Mouse (Mus musculus) CH12.LX (cell line): Measurements from ENCODE around the gene Dnajc8. TPM values are rescaled to one million over a fixed set of nuclear protein-coding genes. Genes with fewer than 3 reads are reported as not detected.

ENCODE experiments used
- DNase-seq: peaks from one replicate; pipeline ENCODE4 v3.0.0-alpha.2; 2013; ENCODE audit errors: extremely low read depth
- H3K27ac ChIP-seq: 2 replicates; pipeline ENCODE4 v1.5.1; 2012; ENCODE audit warnings: low read depth, mild to moderate bottlenecking, control low read depth, moderate library complexity; ENCODE audit not compliant: insufficient read depth
- H3K27me3 ChIP-seq: replicated peaks from 2 replicates; pipeline ENCODE3; 2012; ENCODE audit warnings: inconsistent platforms
- H3K36me3 ChIP-seq, 2 experiments: replicated peaks in 1 of 2; 2 replicates each; pipeline versions ENCODE3 to v1.6.1; 2012; ENCODE audit warnings: inconsistent platforms in 1 of 2, low read length in 1 of 2, mild to moderate bottlenecking in 1 of 2, mixed read lengths in 1 of 2, moderate library complexity in 1 of 2; ENCODE audit not compliant: control insufficient read depth in 1 of 2, insufficient read depth in 1 of 2
- H3K4me1 ChIP-seq, 2 experiments: 2 replicates each; pipeline ENCODE4 v1.6.1; 2012; ENCODE audit warnings: inconsistent platforms in 1 of 2, moderate library complexity in 1 of 2; ENCODE audit not compliant: insufficient read depth in 2 of 2, control insufficient read depth in 1 of 2
- H3K4me2 ChIP-seq: 2 replicates; pipeline ENCODE4 v1.6.1; 2012; ENCODE audit warnings: low read depth, mild to moderate bottlenecking, control low read depth; ENCODE audit not compliant: poor library complexity, insufficient read depth, severe bottlenecking
- H3K4me3 ChIP-seq, 3 experiments: fragments of 150-350 bp in 1 of 3; sonication (generic) in 1 of 3; replicated peaks in 1 of 3; 2 replicates each; pipeline versions ENCODE3 to v1.5.1; 2011 to 2012; ENCODE audit warnings: low read depth in 2 of 3, low read length in 2 of 3, mild to moderate bottlenecking in 2 of 3, moderate library complexity in 2 of 3, control low read depth in 1 of 3, improper control_type of control experiment in 1 of 3, inconsistent platforms in 1 of 3, mixed read lengths in 1 of 3; ENCODE audit not compliant: poor library complexity in 1 of 3
- H3K79me2 ChIP-seq: replicated peaks from 2 replicates; pipeline ENCODE4 v1.6.1; 2012; ENCODE audit warnings: mild to moderate bottlenecking, moderate library complexity; ENCODE audit not compliant: control insufficient read depth, poor library complexity, insufficient read depth, severe bottlenecking; ENCODE audit errors: extremely low read depth
- H3K9ac ChIP-seq: 2 replicates; pipeline ENCODE4 v1.6.1; 2012; ENCODE audit warnings: low read depth, mild to moderate bottlenecking, control low read depth, moderate library complexity; ENCODE audit not compliant: insufficient read depth
- H3K9me3 ChIP-seq: replicated peaks from 2 replicates; pipeline ENCODE3; 2012; ENCODE audit warnings: low read length, inconsistent platforms, mixed read lengths
- CTCF ChIP-seq, 2 experiments: IDR thresholded peaks in 1 of 2; conservative IDR thresholded peaks in 1 of 2; 2 replicates each; pipeline ENCODE4 v1.5.1; 2011 to 2012; ENCODE audit warnings: low read depth in 2 of 2, low read length in 2 of 2, improper control_type of control experiment in 1 of 2, inconsistent platforms in 1 of 2, mild to moderate bottlenecking in 1 of 2, moderate library complexity in 1 of 2
- EP300 ChIP-seq: IDR thresholded peaks from 2 replicates; pipeline ENCODE4 v1.6.1; 2011; ENCODE audit warnings: low read length, improper control_type of control experiment
- ETS1 ChIP-seq: conservative IDR thresholded peaks from 2 replicates; pipeline ENCODE4 v1.6.1; 2012; ENCODE audit warnings: low read depth, mild to moderate bottlenecking, inconsistent platforms, low read length, improper control_type of control experiment, moderate library complexity
- JUND ChIP-seq: conservative IDR thresholded peaks from 2 replicates; pipeline ENCODE4 v1.6.1; 2011; ENCODE audit warnings: low read depth, low read length, improper control_type of control experiment
- MEF2A ChIP-seq: IDR thresholded peaks from 2 replicates; pipeline ENCODE4 v1.6.1; 2014; ENCODE audit warnings: low read depth, mild to moderate bottlenecking, inconsistent platforms, low read length, improper control_type of control experiment, borderline replicate concordance
- NRF1 ChIP-seq: IDR thresholded peaks from 2 replicates; pipeline ENCODE4 v1.6.1; 2014; ENCODE audit warnings: low read depth, mild to moderate bottlenecking, inconsistent platforms, low read length, improper control_type of control experiment, moderate library complexity
- PAX5 ChIP-seq: IDR thresholded peaks from 2 replicates; pipeline ENCODE4 v1.6.1; 2012; ENCODE audit warnings: low read length, inconsistent platforms, mixed read lengths
- POLR2AphosphoS2 ChIP-seq: IDR thresholded peaks from 2 replicates; pipeline ENCODE4 v1.6.1; 2011; ENCODE audit warnings: low read depth, low read length, improper control_type of control experiment
- RAD21 ChIP-seq: IDR thresholded peaks from 2 replicates; pipeline ENCODE4 v1.6.1; 2011; ENCODE audit warnings: low read depth, mild to moderate bottlenecking, low read length, improper control_type of control experiment, moderate library complexity
- TBP ChIP-seq: conservative IDR thresholded peaks from 2 replicates; pipeline ENCODE4 v1.6.1; 2011; ENCODE audit warnings: low read depth, low read length, improper control_type of control experiment
- USF2 ChIP-seq: conservative IDR thresholded peaks from 2 replicates; pipeline ENCODE4 v1.6.1; 2011; ENCODE audit warnings: low read depth, low read length, improper control_type of control experiment
- dilution Hi-C: fragments of 300-500 bp; cut with MboI; formaldehyde crosslinking; loops from 2 replicates; pipeline ENCODE4 v1.14.3; 2020; ENCODE audit warnings: low sequenced_read_pairs; ENCODE audit not compliant: extremely low pct_unique_long_range_greater_than_20kb, extremely low pct_ligation_motif_present
- in situ Hi-C: fragments of 300-500 bp; cut with MboI; formaldehyde crosslinking; loops from 3 replicates; pipeline ENCODE4 v1.14.3; 2019; ENCODE audit warnings: low sequenced_read_pairs, low pct_ligation_motif_present, low pct_unique_long_range_greater_than_20kb, mixed read lengths
- polyA plus RNA-seq: library from polyadenylated mRNA; unstranded; fragments of >175 nt; gene quantifications from 2 replicates; pipeline ENCODE4 v1.2.1, GENCODE M21; 2012; ENCODE audit warnings: low read depth; ENCODE audit not compliant: insufficient read length
- total RNA-seq, 2 experiments: library from RNA; depleted of rRNA; stranded (reverse); fragments of 300-350 nt in 1 of 2; fragments of >200 nt in 1 of 2; gene quantifications; 2 replicates each; pipeline ENCODE4 v1.2.3; 2012 to 2014

The Dnajc8 gene
- total and polyA plus RNA-seq, 3 experiments = 117 to 319 (median 187) TPM

DNA sequence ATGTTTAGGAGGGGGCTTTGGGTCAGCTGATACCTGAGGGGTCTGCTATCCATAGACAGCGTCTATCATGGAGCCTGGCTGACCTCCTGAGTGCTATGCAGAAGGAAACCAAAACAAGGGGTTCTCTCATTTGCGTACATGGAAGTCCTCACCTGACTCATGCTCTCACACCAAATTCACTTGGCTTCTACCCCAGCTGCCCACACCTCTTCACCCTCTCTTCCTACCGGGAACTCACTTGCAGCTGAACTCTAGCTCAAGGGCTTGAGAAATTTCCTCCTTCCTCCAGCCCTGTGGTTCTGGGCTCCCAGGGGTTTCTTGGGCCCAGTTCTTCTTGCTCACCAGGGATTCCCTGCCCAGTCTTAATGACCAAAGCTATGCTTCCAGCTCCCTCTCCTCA is 27.9 kb downstream of the Dnajc8 start:
- H3K4me3 ChIP-seq = no peak overlapping the region
- H3K27ac ChIP-seq = no peak overlapping the region
- in situ Hi-C loops = no loop called here

DNA sequence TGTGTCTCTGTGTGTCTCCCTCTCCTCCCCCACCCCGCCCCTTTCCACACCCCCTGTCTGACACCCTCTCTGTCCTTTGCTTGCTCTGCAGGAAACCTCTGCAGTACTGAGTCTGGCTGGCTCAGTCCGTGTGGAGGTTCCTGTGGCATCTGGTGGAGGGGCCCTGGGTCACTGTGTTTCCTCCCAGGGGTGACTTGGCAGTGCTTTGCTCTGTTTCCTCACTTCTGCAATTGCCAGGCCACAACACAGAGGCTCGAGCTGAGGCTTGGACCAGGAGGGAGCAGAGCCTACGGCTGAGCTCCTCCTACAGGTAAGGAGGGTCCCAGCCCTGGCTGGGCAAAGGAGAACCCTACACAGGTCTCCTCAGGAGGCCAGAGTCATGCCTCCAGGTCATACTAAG is 28.6 kb downstream of the Dnajc8 start, which contains the start of gene Ptafr:
Ptafr (plus strand) TSS at position 103 of the 400 bp plus-strand sequence.
- peak; percentile 55 for DNase-seq
- peaks cover 3 to 33% of the 10 kb centered on the region in 2 experiments; a peak in 3 of 4 replicates for H3K4me1 ChIP-seq
- H3K4me3 ChIP-seq = no peak within 1 kb of the TSS
- in situ Hi-C loops = no loop called here
- H3K27me3 ChIP-seq = no peaks in the 10 kb centered on the region
- H3K36me3 ChIP-seq = no peaks in the 10 kb centered on the region
- H3K9ac ChIP-seq = no peak within 1 kb of the TSS
- no peaks in the 10 kb centered on the region for H3K9me3 ChIP-seq
- dilution Hi-C loops = no loop called here
- H3K27ac ChIP-seq = no peak within 1 kb of the TSS
- no peak within 1 kb of the TSS for H3K4me2 ChIP-seq
- no peaks in the 10 kb centered on the region for H3K79me2 ChIP-seq
- TF ChIP-seq CTCF (conservative IDR thresholded peaks at IDR 0.05 in 1 of 2, IDR thresholded peaks at IDR 0.05 in 1 of 2; ENCODE audit: low read depth in 2 of 2, low read length in 2 of 2) (peak in 1 of 2 experiments; percentile 10; a peak in 1 of 4 replicates), POLR2AphosphoS2 (no peak), TBP (0 out of 2 replicates have a peak, but pooled peaks have one; percentile 37)
- TF ChIP-seq, all 38 proteins: peak for 2

More for the DNA sequence above, 27.9 kb downstream of the Dnajc8 start:
- no peaks in the 10 kb centered on the region for H3K79me2 ChIP-seq
- peaks cover 3 to 33% of the 10 kb centered on the region in 2 experiments; a peak in 3 of 4 replicates for H3K4me1 ChIP-seq
- no peaks in the 10 kb centered on the region for H3K27me3 ChIP-seq
- dilution Hi-C loops = no loop called here
- H3K36me3 ChIP-seq = no peaks in the 10 kb centered on the region
- no peak for DNase-seq
- no peak overlapping the region for H3K4me2 ChIP-seq
- no peak for TF ChIP-seq PAX5
- H3K9ac ChIP-seq = no peak overlapping the region
- H3K9me3 ChIP-seq = no peaks in the 10 kb centered on the region

DNA sequence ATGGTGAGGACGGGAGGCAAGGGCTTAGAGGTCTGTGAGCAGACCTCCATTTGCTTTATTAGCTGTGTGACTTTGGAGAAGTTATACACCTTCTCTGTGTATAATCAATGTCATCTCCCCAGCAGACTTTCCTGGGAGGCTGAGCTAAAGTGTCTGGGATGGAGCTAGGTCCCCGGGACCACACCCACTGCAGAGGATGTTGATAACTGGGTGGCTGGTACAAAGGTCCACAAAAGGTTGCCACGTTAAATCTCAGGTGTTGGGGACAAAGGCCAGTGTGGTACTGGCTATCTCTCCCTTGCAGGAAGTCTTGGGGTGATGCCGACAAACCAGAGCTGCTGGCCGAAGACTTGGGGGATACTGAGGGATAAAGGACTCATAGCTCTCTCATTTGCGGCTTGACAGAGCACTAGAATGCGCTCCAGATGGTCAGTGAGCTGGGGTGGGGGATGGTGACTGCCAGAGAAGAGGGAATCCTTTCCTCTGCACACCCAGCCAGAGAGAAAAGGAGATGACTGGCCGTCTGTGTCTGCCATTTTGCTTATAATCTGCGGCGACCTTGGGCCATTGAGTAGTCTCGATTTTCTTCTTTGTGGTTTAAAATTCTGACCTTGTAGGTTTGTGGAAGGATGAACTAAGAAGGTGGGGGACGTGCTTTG is 29.9 kb downstream of the Dnajc8 start:
- dilution Hi-C loops (no loop called here), in situ Hi-C loops (no loop called here)
- H3K27ac ChIP-seq = no peak overlapping the region
- TF ChIP-seq EP300 (no peak), RAD21 (no peak), NRF1 (no peak), USF2 (no peak), JUND (no peak), ETS1 (no peak), MEF2A (no peak), TBP (no peak)
- peaks cover 0 to 2% of the 10 kb centered on the region in 2 experiments for H3K36me3 ChIP-seq
- no peaks in the 10 kb centered on the region for H3K27me3 ChIP-seq
- H3K79me2 ChIP-seq = no peaks in the 10 kb centered on the region
- no peak overlapping the region for H3K9ac ChIP-seq
- DNase-seq = no peak
- no peak overlapping the region for H3K4me3 ChIP-seq
- H3K9me3 ChIP-seq = peaks cover 4% of the 10 kb centered on the region
- H3K4me1 ChIP-seq = peaks cover 3 to 33% of the 10 kb centered on the region in 2 experiments; a peak in 3 of 4 replicates
- H3K4me2 ChIP-seq = no peak overlapping the region
